Mouse (Mus musculus) urinary bladder, postnatal 10 days (tissue): Measurements from ENCODE around the gene Ceacam15.

Source experiments
- DNase-seq: peaks from one replicate; pipeline ENCODE4 v3.0.0; 2022; ENCODE audit warnings: low spot score

Gene Ceacam15

GRCm38 (mm10) chr7:16629598-16630296, 45.8 kb downstream of the Ceacam15 start:
- DNase-seq, result no peak

- DNase-seq, result no peak
These were observed 47.3 kb downstream of the Ceacam15 start for GRCm38 (mm10) chr7:16628096-16628771.

GRCm38 (mm10) chr7:16623687-16624086, 51.8 kb downstream of the Ceacam15 start:
- no peak for DNase-seq

GRCm38 (mm10) chr7:16623131-16623530, 52.4 kb downstream of the Ceacam15 start:
- no peak for DNase-seq
